Mouse (Mus musculus) small intestine, adult 2 months (tissue): ENCODE results near the gene BC004004. TPM values are rescaled to one million over a fixed set of nuclear protein-coding genes. Genes with fewer than 3 reads are reported as not detected.

ENCODE experiments used
- H3K27ac ChIP-seq: fragments of 200-500 bp; 2 replicates; pipeline ENCODE4 v1.5.1; 2012; ENCODE audit warnings: low read depth, low read length, control low read depth, inconsistent platforms; ENCODE audit not compliant: insufficient read depth
- H3K27me3 ChIP-seq: fragments of 200-500 bp; 2 replicates; pipeline ENCODE4 v1.6.1; 2012; ENCODE audit warnings: mild to moderate bottlenecking, moderate library complexity, low read length, inconsistent platforms; ENCODE audit not compliant: control insufficient read depth, insufficient read depth
- H3K36me3 ChIP-seq: fragments of 200-500 bp; 2 replicates; pipeline ENCODE4 v1.6.1; 2012; ENCODE audit warnings: mild to moderate bottlenecking, low read length, control low read depth, inconsistent platforms; ENCODE audit not compliant: control insufficient read depth, insufficient read depth
- H3K4me1 ChIP-seq: fragments of 200-500 bp; 2 replicates; pipeline ENCODE4 v1.6.1; 2012; ENCODE audit warnings: low read length, inconsistent platforms, mixed read lengths; ENCODE audit not compliant: control insufficient read depth, insufficient read depth, insufficient read length
- H3K4me3 ChIP-seq: fragments of 200-500 bp; 2 replicates; pipeline ENCODE4 v1.5.1; 2012; ENCODE audit warnings: low read depth, mild to moderate bottlenecking, control low read depth, inconsistent platforms, low read length, moderate library complexity
- CTCF ChIP-seq: fragments of 200-500 bp; IDR thresholded peaks from 2 replicates; pipeline ENCODE4 v1.5.1; 2012; ENCODE audit warnings: low read depth, mild to moderate bottlenecking, control low read depth, inconsistent platforms, low read length, moderate library complexity, mixed read lengths; ENCODE audit not compliant: insufficient replicate concordance, insufficient read length; ENCODE audit errors: extremely low read depth
- POLR2A ChIP-seq: fragments of 200-500 bp; IDR thresholded peaks from 2 replicates; pipeline ENCODE4 v1.6.1; 2012; ENCODE audit warnings: low read depth, mild to moderate bottlenecking, control low read depth, inconsistent platforms, low read length, moderate library complexity
- WGBS: fragments of 180-500 bp; shearing (Covaris S2); methylation state at CpG from one replicate; pipeline ENCODE4 v1.1.7; 2018; 5-methylcytosine and 5-hydroxymethylcytosine counted together
- polyA plus RNA-seq: library from polyadenylated mRNA; depleted of rRNA; stranded (reverse); fragments of >200 nt; gene quantifications from 2 replicates; pipeline ENCODE4 v1.2.3, GENCODE M21; 2012

Gene BC004004
- polyA plus RNA-seq, 1 experiment = 48.7 TPM

- Histone ChIP-seq H3K27ac (no peak overlapping the region), H3K27me3 (no peaks in the 10 kb centered on the region; the same call in 1 of the 2 replicates), H3K4me1 (peaks cover 5% of the 10 kb centered on the region), H3K4me3 (no peak overlapping the region), H3K36me3 (no peaks in the 10 kb centered on the region)
- TF ChIP-seq CTCF = no peak
- no peak for TF ChIP-seq POLR2A
- 94% methylated on average over 3 of the region's 3 CpGs for WGBS
These were observed 55.0 kb downstream of the BC004004 start for GRCm38 (mm10) chr17:29323625-29324024.

- no peaks in the 10 kb centered on the region; the same call in 1 of the 2 replicates for H3K27me3 ChIP-seq
- WGBS = 94% methylated on average over 13 of the region's 13 CpGs
- peaks cover 5% of the 10 kb centered on the region for H3K4me1 ChIP-seq
- no peak overlapping the region for H3K4me3 ChIP-seq
- no peaks in the 10 kb centered on the region for H3K36me3 ChIP-seq
- no peak overlapping the region for H3K27ac ChIP-seq
- TF ChIP-seq CTCF = no peak
- TF ChIP-seq POLR2A = no peak
These were observed 57.2 kb downstream of the BC004004 start for GRCm38 (mm10) chr17:29325831-29326230.

GRCm38 (mm10) chr17:29326531-29327529 lies 58.2 kb downstream of the BC004004 start:
- H3K27me3 ChIP-seq = no peaks in the 10 kb centered on the region; the same call in 1 of the 2 replicates
- H3K27ac ChIP-seq = no peak overlapping the region
- peaks cover 5% of the 10 kb centered on the region for H3K4me1 ChIP-seq
- 39% methylated on average over 52 of the region's 52 CpGs for WGBS
- no peak overlapping the region for H3K4me3 ChIP-seq
- no peak for TF ChIP-seq CTCF
- no peak for TF ChIP-seq POLR2A
- peaks cover 4% of the 10 kb centered on the region for H3K36me3 ChIP-seq

- Histone ChIP-seq H3K27me3 (no peaks in the 10 kb centered on the region; the same call in 1 of the 2 replicates), H3K27ac (no peak overlapping the region), H3K36me3 (peaks cover 12% of the 10 kb centered on the region), H3K4me1 (peaks cover 2% of the 10 kb centered on the region; the same call in 1 of the 2 replicates), H3K4me3 (no peak overlapping the region)
- TF ChIP-seq CTCF (no peak), POLR2A (no peak)
- 91% methylated on average over 9 of the region's 9 CpGs for WGBS
These were observed 59.1 kb downstream of the BC004004 start for GRCm38 (mm10) chr17:29327691-29328090.

GRCm38 (mm10) chr17:29330221-29330620 lies 61.6 kb downstream of the BC004004 start:
- Histone ChIP-seq H3K4me1 (no peaks in the 10 kb centered on the region), H3K27ac (no peak overlapping the region), H3K27me3 (no peaks in the 10 kb centered on the region; the same call in 1 of the 2 replicates), H3K4me3 (no peak overlapping the region), H3K36me3 (peaks cover 26% of the 10 kb centered on the region)
- 81% methylated on average over 3 of the region's 3 CpGs for WGBS
- TF ChIP-seq CTCF (no peak), POLR2A (no peak)

GRCm38 (mm10) chr17:29330671-29331410 lies 62.3 kb downstream of the BC004004 start:
- Histone ChIP-seq H3K27ac (no peak overlapping the region), H3K27me3 (no peaks in the 10 kb centered on the region; the same call in 1 of the 2 replicates), H3K36me3 (peaks cover 31% of the 10 kb centered on the region), H3K4me3 (no peak overlapping the region), H3K4me1 (no peaks in the 10 kb centered on the region)
- TF ChIP-seq CTCF (peak; percentile 23; the same call in 1 of the 2 replicates), POLR2A (no peak)
- WGBS = 35% methylated on average over 5 of the region's 5 CpGs
